Mouse (Mus musculus) v-Abl transformed pro-B cells (cell line): Measurements from ENCODE around the gene Abt1.

Experiments used
- in situ Hi-C, 2 experiments: fragments of 400-800 bp; cut with MboI; formaldehyde crosslinking; loops; one replicate each; pipeline ENCODE4 v1.15.1; 2025; ENCODE audit not compliant: unreplicated experiment in 2 of 2

The Abt1 gene

GRCm38 (mm10) chr13:23395301-23396245 is 28.1 kb downstream of the Abt1 start:
- in situ Hi-C loops: no loop called here

GRCm38 (mm10) chr13:23387548-23387947 is 36.1 kb downstream of the Abt1 start:
- in situ Hi-C loops: no loop called here

- in situ Hi-C loops: no loop called here
Measured at GRCm38 (mm10) chr13:23383127-23383526, 40.5 kb downstream of the Abt1 start.

- in situ Hi-C loops: no loop called here
Measured at GRCm38 (mm10) chr13:23372433-23372832, 51.2 kb downstream of the Abt1 start.

GRCm38 (mm10) chr13:23370075-23370474 is 53.6 kb downstream of the Abt1 start:
- in situ Hi-C loops: no loop called here

- in situ Hi-C loops: no loop called here
Measured at GRCm38 (mm10) chr13:23369421-23369765, 54.3 kb downstream of the Abt1 start.

- in situ Hi-C loops: no loop called here
Measured at GRCm38 (mm10) chr13:23368583-23369420, 54.9 kb downstream of the Abt1 start, which contains the start of gene Zfp322a. TSS of gene Zfp322a (minus strand) at chr13:23369208.
